Mouse (Mus musculus) neutrophil, adult 5-6 weeks (primary cell): ENCODE measurements around the gene Chmp2b. TPM values are rescaled to one million over a fixed set of nuclear protein-coding genes. Genes with fewer than 3 reads are reported as not detected.

Experiments
- ATAC-seq: fragments of 151-379, 151-347 bp; 2 replicates; pipeline ENCODE4 v1.8.0; 2017; ENCODE audit warnings: mild to moderate bottlenecking, moderate TSS enrichment; ENCODE audit not compliant: insufficient number of reproducible peaks, poor library complexity, low FRiP score, severe bottlenecking; ENCODE audit errors: extremely low read depth
- total RNA-seq: library from RNA; stranded (forward); fragments of 200-1000 nt; gene quantifications from 2 replicates; pipeline ENCODE4 v1.2.3, GENCODE M21; 2017

The Chmp2b gene
- total RNA-seq, 1 experiment from 2014 or later: 36.9 TPM

DNA sequence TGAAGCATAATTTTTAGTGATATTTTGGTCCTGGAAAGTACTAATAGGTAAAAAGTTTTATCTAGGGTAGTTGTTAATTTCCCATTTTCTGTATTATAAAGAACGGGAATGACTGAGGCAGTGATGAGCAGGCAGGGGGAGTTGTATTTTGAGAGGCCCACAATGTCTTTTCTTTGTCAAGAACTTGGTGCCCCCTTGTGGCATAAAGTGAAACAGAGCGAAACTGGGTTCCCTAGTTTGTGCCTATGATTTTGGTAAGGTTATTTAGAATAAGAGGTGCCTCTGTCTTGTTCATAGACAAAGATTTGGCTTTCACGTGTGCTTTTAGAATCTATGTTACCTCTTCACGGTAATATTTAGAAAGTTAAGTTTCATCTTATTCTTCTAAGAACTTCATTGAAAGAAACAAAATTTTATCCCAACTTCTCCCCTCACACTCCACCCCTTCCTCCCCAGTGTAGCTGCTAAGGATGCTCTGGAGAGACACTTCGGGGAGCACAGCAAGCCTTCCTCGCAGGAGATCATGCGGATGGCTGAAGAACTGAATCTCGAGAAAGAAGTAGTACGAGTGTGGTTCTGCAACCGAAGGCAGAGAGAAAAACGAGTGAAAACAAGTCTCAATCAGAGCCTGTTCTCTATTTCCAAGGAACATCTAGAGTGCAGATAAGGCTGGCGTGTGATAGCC, 29.1 kb downstream of the Chmp2b start:
- peak; percentile 53; the same call in 1 of the 2 replicates for ATAC-seq

DNA sequence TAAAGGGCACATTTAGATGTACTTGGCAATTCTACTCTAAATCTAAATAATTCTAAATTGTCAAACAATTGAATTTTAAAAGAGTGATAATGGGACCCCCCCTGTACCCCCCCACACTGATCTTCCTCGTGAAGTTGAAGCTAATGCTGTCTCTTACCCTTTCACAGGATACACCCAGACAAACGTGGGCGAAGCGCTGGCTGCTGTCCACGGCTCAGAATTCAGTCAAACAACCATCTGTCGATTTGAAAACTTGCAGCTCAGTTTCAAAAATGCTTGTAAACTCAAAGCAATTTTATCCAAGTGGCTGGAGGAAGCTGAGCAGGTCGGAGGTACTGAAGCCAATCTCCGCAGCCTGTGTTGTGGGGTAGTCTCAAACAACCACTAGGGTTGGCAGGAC, 30.9 kb downstream of the Chmp2b start:
- ATAC-seq: no peak

DNA sequence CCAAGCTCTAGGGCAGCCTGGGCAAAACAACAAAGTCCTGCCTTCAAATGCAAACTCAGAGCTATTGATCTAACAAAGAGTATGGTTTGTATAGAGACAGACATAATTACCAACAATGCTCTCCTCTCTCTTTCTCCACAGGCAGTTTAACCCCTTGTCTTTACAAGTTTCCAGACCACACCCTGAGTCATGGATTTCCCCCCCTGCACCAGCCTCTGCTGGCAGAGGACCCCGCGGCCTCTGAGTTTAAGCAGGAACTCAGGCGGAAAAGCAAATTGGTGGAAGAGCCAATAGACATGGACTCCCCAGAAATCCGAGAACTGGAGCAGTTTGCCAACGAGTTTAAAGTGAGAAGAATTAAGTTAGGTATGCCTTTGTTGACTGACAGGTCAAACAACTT, 32.9 kb downstream of the Chmp2b start:
- ATAC-seq: no peak

DNA sequence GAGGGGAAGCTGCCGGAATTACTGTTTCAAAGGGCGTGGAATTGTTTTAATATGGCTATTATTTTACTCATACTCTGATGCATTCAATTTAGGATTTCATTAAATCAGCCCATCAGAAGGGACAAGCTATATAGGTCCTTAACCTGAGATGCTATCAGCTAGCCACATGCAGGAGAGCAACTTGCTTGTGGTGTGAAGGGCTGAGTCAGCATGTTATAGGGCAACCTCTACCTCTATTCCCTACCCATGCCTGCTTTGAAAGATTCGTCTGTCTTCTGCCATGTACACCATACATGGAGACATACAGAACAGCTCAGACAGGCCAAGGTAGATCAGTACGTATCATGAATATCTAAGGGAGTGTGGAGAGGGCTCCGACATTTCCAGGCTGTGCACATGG, 35.8 kb downstream of the Chmp2b start:
- ATAC-seq: no peak

DNA sequence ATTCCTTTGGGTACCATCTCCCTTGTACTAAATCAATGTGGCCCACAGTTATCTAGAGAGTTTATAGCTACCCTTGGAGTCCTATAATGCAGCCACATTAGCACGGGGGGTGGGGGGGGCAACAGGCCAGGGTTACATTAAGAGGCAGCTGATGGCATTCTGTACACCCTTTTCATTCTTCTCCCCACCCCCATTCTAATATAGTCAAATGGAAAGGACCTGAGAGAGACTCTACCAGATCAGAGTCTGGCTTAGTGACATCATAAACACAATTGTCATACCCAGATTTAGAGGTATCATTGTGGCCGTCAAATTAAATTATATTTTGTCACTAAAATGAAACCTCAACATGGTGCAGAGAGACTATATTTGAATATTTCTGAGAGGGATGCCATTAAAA, 36.5 kb downstream of the Chmp2b start:
- ATAC-seq: no peak

DNA sequence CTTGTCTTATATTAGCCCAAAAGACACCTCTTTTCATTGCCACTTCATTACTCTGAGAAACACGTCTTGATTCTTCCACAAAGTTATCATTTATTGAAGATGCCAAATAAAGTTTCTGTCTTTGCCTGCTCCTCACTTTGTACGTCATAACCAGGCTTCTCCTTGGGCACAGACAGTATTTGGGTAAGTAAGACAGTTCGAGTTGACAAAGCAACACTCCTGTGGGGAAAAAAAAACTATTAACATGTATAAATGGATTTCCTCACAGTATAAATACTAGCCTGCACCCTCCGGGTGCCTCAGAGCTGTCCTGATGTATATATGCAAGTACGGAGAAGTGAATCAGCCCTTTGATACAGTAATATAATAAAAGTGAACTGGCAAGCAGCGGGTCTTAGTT, 42.3 kb downstream of the Chmp2b start, which contains the start of gene Pou1f1:
TSS of gene Pou1f1 (plus strand) at position 301 of the 400 bp plus-strand sequence.
- ATAC-seq: no peak

DNA sequence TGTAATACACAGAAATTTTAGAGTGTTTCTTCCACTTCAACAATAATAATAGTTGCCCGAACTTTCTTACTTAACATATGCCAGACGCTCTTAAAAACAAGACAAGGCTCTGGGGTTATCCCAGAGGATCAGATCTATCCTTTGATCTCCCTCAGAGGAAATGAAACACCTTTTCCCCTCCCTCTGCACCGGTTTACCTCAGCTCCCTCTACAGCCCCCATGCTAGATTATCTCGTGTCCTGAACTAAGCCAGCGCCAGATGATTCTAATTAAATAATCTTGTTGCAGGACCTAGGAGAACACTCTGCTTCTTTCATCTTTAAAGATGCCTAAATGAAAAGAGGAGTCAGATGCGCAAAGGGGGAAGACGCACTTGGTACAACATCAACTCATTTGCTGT, 48.3 kb downstream of the Chmp2b start:
- ATAC-seq: no peak

DNA sequence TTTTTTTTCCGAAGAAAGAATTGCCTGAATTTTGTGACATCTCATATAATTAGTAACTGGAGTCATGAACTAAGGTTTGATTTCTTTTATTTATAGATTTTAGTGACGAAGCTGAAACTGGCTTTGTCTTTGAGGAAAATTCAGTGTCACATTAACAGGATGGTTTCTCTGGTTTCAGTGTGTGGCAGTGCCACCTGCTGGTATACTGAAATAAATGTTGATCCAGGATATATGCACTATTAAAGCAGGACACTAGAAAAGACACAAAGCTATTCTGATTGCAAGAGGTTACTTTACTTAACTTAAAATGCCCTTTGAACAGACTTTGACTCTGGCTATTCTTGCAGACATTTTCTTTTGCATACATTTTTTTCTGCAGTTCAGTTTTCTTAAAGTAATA, 65.5 kb downstream of the Chmp2b start:
- ATAC-seq: peak; percentile 61

DNA sequence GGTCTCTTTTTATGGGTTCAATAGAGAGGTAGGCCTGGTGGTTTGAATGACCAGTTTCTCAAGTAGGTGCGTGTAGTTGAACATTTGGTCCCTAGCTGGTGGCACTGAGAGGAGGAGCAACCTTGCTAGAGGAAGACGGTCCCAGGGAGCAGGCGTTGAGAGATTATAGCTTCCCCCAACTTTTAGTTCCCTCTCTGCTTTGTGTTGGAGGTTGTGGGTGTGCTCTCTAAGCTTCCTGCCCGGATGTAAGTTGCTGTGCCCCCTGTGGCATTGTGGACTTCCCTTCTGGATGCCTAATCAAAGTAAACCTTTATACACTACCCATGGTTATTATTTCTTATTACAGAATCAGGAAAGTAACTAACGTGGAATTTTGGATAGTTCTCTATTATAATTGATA, 66.5 kb downstream of the Chmp2b start:
- ATAC-seq: no peak

Other genes with a start within 250 kb of the Chmp2b start
- gene Pou1f1, start 42.2 kb downstream of the Chmp2b start, total RNA-seq: 0.47 TPM in 1 of 2 replicates, not detected in the other